Mouse (Mus musculus) intestine, embryonic 16.5 days (tissue): ENCODE results near the gene Mxra8. TPM values are rescaled to one million over a fixed set of nuclear protein-coding genes. Genes with fewer than 3 reads are reported as not detected.

Experiments
- ATAC-seq: fragments of 200-750 bp; cut with Nextera tagmentation; 2 replicates; pipeline ENCODE4 v1.8.0; 2017; ENCODE audit warnings: moderate TSS enrichment, moderate library complexity
- H3K27ac ChIP-seq: fragments of 300-500 bp; sonication (generic); 2 replicates; pipeline ENCODE4 v1.5.1; 2014; ENCODE audit warnings: mild to moderate bottlenecking, low read length
- H3K27me3 ChIP-seq: fragments of 300-500 bp; sonication (generic); replicated peaks from 2 replicates; pipeline ENCODE4 v1.6.1; 2014; ENCODE audit warnings: low read length, control low read depth, mixed read lengths; ENCODE audit not compliant: control insufficient read depth, insufficient read depth
- H3K36me3 ChIP-seq: fragments of 300-500 bp; sonication (generic); 2 replicates; pipeline ENCODE4 v1.6.1; 2014; ENCODE audit warnings: low read length, control low read depth; ENCODE audit not compliant: control insufficient read depth, insufficient read depth
- H3K4me1 ChIP-seq: fragments of 300-500 bp; sonication (generic); 2 replicates; pipeline ENCODE4 v1.6.1; 2014; ENCODE audit warnings: low read length, control low read depth, mixed read lengths; ENCODE audit not compliant: control insufficient read depth, insufficient read depth
- H3K4me2 ChIP-seq: fragments of 300-500 bp; sonication (generic); 2 replicates; pipeline ENCODE4 v1.6.1; 2014; ENCODE audit warnings: low read depth, low read length, control low read depth
- H3K4me3 ChIP-seq: fragments of 300-500 bp; sonication (generic); 2 replicates; pipeline ENCODE4 v1.5.1; 2014; ENCODE audit warnings: mild to moderate bottlenecking, low read length
- H3K9ac ChIP-seq: fragments of 300-500 bp; sonication (generic); 2 replicates; pipeline ENCODE4 v1.6.1; 2014; ENCODE audit warnings: low read depth, low read length
- H3K9me3 ChIP-seq: fragments of 300-500 bp; sonication (generic); 2 replicates; pipeline ENCODE4 v1.6.1; 2016; ENCODE audit warnings: low read length, control low read depth; ENCODE audit not compliant: control insufficient read depth
- WGBS: fragments of 180-500 bp; shearing (Covaris S2); extraction: QIAGEN DNeasy Blood & Tissue Kit; methylation state at CpG from one replicate; pipeline ENCODE4 v1.1.7; 2014; 5-methylcytosine and 5-hydroxymethylcytosine counted together
- polyA plus RNA-seq: library from polyadenylated mRNA; unstranded; fragments of >200 nt; fragmentation: Nextera tagmentation; extraction: Ambion mirVana; gene quantifications from 2 replicates; pipeline ENCODE4 v1.2.1, GENCODE M21; 2015

Mxra8 gene
- polyA plus RNA-seq, 1 experiment from 2014 or later, result 80.5 TPM

DNA sequence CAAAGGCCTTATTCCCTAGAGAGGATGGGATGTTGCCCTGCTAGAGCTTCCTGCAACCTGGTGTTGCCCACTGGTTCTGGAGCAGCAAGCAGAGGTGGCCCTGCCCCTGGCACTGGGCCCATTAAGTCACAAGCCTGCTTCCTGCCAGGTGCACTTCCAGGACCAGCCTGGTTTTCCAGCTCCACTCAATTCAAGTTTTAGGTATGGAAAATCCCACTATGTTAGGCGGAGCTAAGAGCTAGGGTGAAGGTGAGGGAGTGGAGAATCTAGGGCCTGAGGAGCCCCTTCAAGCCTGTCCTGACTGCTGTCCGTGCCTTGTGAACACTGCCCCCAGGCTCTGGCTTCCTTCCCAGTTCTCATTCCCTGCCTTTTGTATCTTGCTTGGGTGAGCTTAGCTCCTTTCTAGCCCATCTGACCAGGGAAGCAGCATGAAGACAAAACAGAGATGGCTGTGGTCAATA lies 12.5 kb downstream of the Mxra8 start:
- H3K9ac ChIP-seq, result no peak overlapping the region
- no peaks in the 10 kb centered on the region for H3K9me3 ChIP-seq
- H3K4me1 ChIP-seq, result peaks cover 24% of the 10 kb centered on the region
- H3K27ac ChIP-seq, result no peak overlapping the region
- no peak for ATAC-seq
- H3K36me3 ChIP-seq, result peaks cover 20% of the 10 kb centered on the region
- no peaks in the 10 kb centered on the region for H3K27me3 ChIP-seq
- H3K4me3 ChIP-seq, result no peak overlapping the region
- no peak overlapping the region for H3K4me2 ChIP-seq
- WGBS, result 83% methylated on average over 2 of the region's 2 CpGs

DNA sequence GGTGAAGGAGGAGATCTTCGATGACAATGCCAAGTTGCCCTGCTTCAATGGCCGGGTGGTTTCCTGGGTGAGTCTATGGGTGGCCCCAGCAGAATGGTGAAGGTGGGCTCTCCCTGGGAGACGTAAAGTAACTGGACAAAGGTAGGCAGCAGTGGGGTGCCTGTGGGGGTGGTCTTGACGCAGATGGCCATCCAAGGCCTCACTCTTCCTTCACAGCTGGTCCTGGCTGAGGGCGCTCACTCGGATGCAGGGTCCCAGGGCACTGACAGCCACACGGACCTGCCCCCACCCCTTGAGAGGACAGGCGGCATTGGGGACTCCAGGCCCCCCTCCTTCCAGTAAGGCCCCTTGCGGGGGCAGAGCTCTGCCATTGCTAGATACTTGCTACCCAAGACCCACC lies 13.9 kb downstream of the Mxra8 start:
- Histone ChIP-seq H3K27ac (no peak overlapping the region), H3K4me2 (no peak overlapping the region), H3K9ac (no peak overlapping the region), H3K36me3 (peaks cover 29% of the 10 kb centered on the region), H3K4me1 (peaks cover 19% of the 10 kb centered on the region), H3K4me3 (no peak overlapping the region), H3K9me3 (no peaks in the 10 kb centered on the region), H3K27me3 (no peaks in the 10 kb centered on the region)
- 85% methylated on average over 9 of the region's 9 CpGs for WGBS
- no peak for ATAC-seq

DNA sequence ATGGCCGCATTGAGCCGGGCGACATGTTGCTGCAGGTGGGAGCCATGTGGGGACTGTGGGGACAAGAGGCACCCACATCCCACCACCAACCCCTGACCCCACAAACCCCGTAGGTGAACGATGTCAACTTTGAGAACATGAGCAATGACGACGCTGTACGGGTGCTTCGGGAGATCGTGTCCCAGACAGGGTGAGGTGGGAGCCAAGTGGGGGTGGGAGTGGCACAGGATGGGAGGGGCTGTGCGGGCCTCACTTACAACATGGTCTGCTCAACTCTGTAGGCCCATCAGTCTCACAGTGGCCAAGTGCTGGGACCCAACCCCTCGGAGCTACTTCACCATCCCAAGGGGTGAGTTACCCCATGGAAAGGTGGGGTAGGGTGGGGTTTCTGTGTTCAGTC lies 15.5 kb downstream of the Mxra8 start:
- Histone ChIP-seq H3K4me2 (no peak overlapping the region), H3K4me1 (peaks cover 5% of the 10 kb centered on the region; the same call in 1 of the 2 replicates), H3K27me3 (no peaks in the 10 kb centered on the region), H3K4me3 (no peak overlapping the region), H3K36me3 (peaks cover 31% of the 10 kb centered on the region), H3K9ac (no peak overlapping the region), H3K27ac (no peak overlapping the region), H3K9me3 (no peaks in the 10 kb centered on the region)
- 92% methylated on average over 12 of the region's 12 CpGs for WGBS
- no peak for ATAC-seq

DNA sequence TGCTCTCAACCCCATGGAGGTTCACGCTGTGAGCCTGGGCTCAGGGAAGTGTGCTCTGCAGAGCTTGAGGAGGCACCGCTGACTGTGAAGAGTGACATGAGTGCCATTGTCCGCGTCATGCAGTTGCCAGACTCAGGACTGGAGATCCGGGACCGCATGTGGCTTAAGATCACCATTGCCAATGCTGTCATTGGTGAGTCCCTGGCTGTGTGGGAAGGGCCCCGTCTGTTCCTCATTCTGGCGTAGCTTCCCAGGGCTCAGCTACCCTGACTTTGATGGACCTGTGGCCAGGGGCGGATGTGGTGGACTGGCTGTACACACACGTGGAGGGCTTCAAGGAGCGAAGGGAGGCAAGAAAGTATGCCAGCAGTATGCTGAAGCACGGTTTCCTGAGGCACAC lies 16.6 kb downstream of the Mxra8 start:
- no peak for ATAC-seq
- H3K27me3 ChIP-seq, result no peaks in the 10 kb centered on the region
- no peak overlapping the region for H3K27ac ChIP-seq
- 91% methylated on average over 12 of the region's 12 CpGs for WGBS
- no peaks in the 10 kb centered on the region for H3K4me1 ChIP-seq
- H3K9ac ChIP-seq, result no peak overlapping the region
- no peak overlapping the region for H3K4me2 ChIP-seq
- H3K4me3 ChIP-seq, result no peak overlapping the region
- peaks cover 31% of the 10 kb centered on the region for H3K36me3 ChIP-seq
- no peaks in the 10 kb centered on the region for H3K9me3 ChIP-seq

DNA sequence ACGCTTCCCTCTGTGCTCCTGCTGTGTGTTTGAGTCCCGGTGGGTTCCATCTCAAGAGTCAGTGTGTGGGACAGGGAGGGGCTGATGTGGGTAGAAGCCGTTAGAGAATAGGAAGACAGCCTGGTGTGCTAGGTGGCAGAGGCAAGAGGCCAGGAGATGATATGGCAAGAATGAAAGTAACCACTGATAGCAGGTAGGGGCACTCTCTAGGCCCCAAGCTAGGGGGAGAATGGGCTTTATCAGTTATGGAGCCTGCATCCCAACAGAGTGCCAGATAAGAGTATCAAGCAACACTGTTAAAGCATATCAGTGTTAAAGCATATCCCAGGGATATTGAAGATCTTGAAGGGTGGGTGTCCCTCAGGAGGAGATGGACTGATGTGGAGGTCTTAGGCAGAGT lies 17.4 kb downstream of the Mxra8 start:
- WGBS, result 89% methylated on average over 3 of the region's 3 CpGs
- Histone ChIP-seq H3K27ac (no peak overlapping the region), H3K4me1 (no peaks in the 10 kb centered on the region), H3K9ac (no peak overlapping the region), H3K4me3 (no peak overlapping the region), H3K4me2 (no peak overlapping the region), H3K36me3 (peaks cover 31% of the 10 kb centered on the region), H3K27me3 (no peaks in the 10 kb centered on the region), H3K9me3 (no peaks in the 10 kb centered on the region)
- ATAC-seq, result no peak

DNA sequence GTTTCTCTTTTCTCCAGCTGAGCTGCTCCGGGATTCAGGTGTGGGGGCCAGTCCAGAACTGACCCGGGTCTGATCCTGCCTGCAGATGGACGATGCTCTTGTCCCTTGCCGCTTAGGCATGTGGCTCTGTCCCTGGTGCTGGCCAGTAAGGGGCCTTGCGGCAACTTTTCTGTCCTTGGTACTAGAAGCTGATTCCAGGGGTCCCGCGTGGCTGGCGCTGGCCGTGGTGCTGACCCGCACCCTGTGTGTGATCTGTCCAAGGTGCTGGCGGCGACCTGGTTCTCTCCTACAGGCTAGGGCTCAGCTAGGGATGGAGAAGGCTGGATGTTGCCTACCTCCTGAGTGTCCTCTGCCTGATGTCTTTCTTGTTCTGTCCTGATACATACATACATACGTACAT lies 19.8 kb downstream of the Mxra8 start:
- 17% methylated on average over 13 of the region's 13 CpGs for WGBS
- no peaks in the 10 kb centered on the region for H3K27me3 ChIP-seq
- H3K9me3 ChIP-seq, result no peaks in the 10 kb centered on the region
- H3K9ac ChIP-seq, result no peak overlapping the region
- H3K27ac ChIP-seq, result no peak overlapping the region
- H3K4me3 ChIP-seq, result no peak overlapping the region
- H3K4me1 ChIP-seq, result no peaks in the 10 kb centered on the region
- peaks cover 26% of the 10 kb centered on the region for H3K36me3 ChIP-seq
- H3K4me2 ChIP-seq, result no peak overlapping the region
- peak; percentile 52 for ATAC-seq

DNA sequence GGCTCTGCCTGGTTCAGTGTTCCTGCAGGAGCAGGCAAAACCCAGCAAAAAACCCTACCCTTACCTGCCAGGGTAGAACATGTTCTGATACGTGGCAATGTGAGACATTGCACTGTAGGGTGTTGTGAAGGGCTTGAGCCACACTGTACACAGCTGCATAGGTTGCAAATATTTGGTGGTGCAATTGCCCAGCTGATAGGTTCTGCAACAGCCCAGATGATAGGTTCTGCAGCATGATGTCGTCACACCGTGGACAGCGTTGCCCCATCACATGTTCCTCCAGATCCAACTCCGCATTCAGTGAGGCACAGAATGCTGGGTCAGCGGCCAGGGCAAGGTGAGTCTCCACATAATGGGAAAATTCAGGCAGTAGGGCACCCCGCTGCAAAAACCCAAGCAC lies 22.3 kb downstream of the Mxra8 start:
- 88% methylated on average over 7 of the region's 7 CpGs for WGBS
- Histone ChIP-seq H3K4me1 (no peaks in the 10 kb centered on the region), H3K9ac (no peak overlapping the region), H3K36me3 (peaks cover 14% of the 10 kb centered on the region), H3K27ac (no peak overlapping the region), H3K27me3 (no peaks in the 10 kb centered on the region), H3K9me3 (no peaks in the 10 kb centered on the region), H3K4me2 (no peak overlapping the region), H3K4me3 (no peak overlapping the region)
- no peak for ATAC-seq

DNA sequence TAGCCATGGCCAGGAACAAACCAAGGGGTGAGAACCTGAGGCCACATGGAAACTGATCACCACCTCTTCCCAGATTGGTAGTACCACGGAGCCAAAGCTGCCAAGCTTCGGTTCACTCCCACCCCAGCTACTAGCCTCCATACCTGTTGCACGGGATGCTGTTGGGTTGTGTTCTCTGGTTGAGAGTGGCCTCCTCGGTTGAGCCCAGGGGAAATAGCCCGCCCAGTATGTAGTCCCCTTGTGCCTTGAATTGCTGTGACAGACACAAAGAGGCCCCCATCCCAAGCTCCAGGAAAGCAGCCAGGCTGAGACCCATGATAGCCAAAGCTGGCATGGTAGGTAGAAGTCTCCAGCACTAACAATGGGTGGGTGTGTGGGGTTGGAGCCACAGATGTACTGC lies 23.5 kb downstream of the Mxra8 start, which contains the start of gene Tas1r3:
Gene Tas1r3, minus strand, starts transcription at position 362 of the 400 bp plus-strand sequence.
- H3K9ac ChIP-seq, result no peak within 1 kb of the TSS

DNA sequence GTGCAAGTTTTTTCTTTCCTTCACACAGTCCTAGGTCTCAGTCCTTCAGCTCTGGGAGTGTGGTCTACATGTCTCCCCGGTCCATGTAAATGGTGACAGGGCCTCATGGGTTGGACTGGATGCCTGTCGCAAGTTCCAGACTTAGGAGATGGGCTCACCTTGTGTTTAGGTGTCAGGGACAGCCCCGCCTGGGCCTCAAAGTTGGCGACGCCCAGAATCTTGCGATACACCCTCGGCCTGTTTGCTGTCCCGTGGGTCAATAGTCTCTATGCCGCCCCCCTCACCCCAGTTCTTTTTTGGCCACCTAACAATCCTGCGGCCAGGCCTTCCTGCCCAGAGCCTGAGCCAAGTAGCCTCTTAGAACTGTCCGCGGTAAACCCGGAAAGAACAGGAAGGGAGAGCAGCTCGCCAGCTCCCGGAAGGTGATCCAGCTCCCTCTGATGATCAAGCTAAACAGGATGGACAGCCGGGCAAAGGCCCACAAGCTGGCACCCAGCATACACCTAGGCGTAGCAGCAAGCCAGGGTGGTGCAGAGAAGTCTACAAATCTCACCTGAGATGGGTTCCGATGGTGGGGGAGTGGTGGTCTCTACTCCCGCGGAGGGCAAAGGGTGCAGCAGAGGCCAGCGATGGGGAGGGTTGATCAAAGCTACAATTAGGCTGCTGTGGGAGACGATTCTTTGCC lies 29.3 kb downstream of the Mxra8 start:
- Histone ChIP-seq H3K4me3 (peak overlapping the region; percentile 74), H3K27me3 (no peaks in the 10 kb centered on the region), H3K9me3 (no peaks in the 10 kb centered on the region), H3K36me3 (peaks cover 3% of the 10 kb centered on the region; the same call in 1 of the 2 replicates), H3K4me1 (peaks cover 18% of the 10 kb centered on the region), H3K9ac (peak overlapping the region; percentile 77), H3K27ac (no peak overlapping the region), H3K4me2 (peak overlapping the region; percentile 77)
- WGBS, result 7% methylated on average over 22 of the region's 22 CpGs
- ATAC-seq, result peak; percentile 72

More for the DNA sequence above, 23.5 kb downstream of the Mxra8 start, which contains the start of gene Tas1r3:
- Histone ChIP-seq H3K27ac (no peak within 1 kb of the TSS), H3K27me3 (no peaks in the 10 kb centered on the region), H3K4me1 (0 out of 2 replicates have a peak, but pooled peaks cover under 1% of the 10 kb centered on the region), H3K4me2 (no peak within 1 kb of the TSS), H3K9me3 (no peaks in the 10 kb centered on the region), H3K4me3 (no peak within 1 kb of the TSS), H3K36me3 (peaks cover 10% of the 10 kb centered on the region)
- WGBS, result 77% methylated on average over 5 of the region's 5 CpGs
- no peak for ATAC-seq
